Mouse (Mus musculus) embryonic stem cell, embryonic (primary cell): Measurements from ENCODE around the gene Plekhn1.

Source experiments
- CTCF ChIA-PET, 4 experiments: fragments of 300-600 bp in 2 of 4; fragments of 350-600 bp in 2 of 4; sonication (Branson Sonifier 250); formaldehyde crosslinking; loops; one replicate each; lab custom pipeline; 2022; ENCODE audit warnings: inconsistent platforms in 2 of 4; lab: Charles Lee
- POLR2A ChIA-PET, 4 experiments: fragments of 300-600 bp in 2 of 4; fragments of 350-600 bp in 2 of 4; sonication (Branson Sonifier 250); formaldehyde crosslinking; loops; one replicate each; lab custom pipeline; 2022; ENCODE audit warnings: antibody characterized with exemption in 4 of 4, inconsistent platforms in 1 of 4; lab: Charles Lee

The Plekhn1 gene

GRCm38 (mm10) chr4:156224276-156224675 lies 10.4 kb downstream of the Plekhn1 start:
- ChIA-PET CTCF (no interaction called here), POLR2A (interaction anchor here in 1 of 4 experiments (1.1 kb wide), 1 partner anchor 42 kb away, joined by 4 read pairs; no protein-coding TSS in a partner anchor)

GRCm38 (mm10) chr4:156219936-156220335 lies 14.7 kb downstream of the Plekhn1 start:
- POLR2A ChIA-PET = no interaction called here

GRCm38 (mm10) chr4:156217838-156218237 lies 16.8 kb downstream of the Plekhn1 start:
- CTCF ChIA-PET = no interaction called here
- POLR2A ChIA-PET = interaction anchor here in 2 of 4 experiments (1.4 to 1.9 kb wide), 4 partner anchors 17 to 35 kb away, joined by 5 to 6 read pairs (median 6); partner anchors contain the start of genes Noc2l (in 2 of the 2) and Plekhn1 (in 2 of the 2)

More at GRCm38 (mm10) chr4:156219936-156220335, 14.7 kb downstream of the Plekhn1 start:
- CTCF ChIA-PET = no interaction called here

- POLR2A ChIA-PET = interaction anchor here in 2 of 4 experiments (1.4 to 1.9 kb wide), 4 partner anchors 18 to 35 kb away, joined by 5 to 6 read pairs (median 6); partner anchors contain the start of genes Noc2l (in 2 of the 2) and Plekhn1 (in 2 of the 2)
Measured at GRCm38 (mm10) chr4:156217022-156217669, 17.5 kb downstream of the Plekhn1 start.

GRCm38 (mm10) chr4:156216196-156216595 lies 18.5 kb downstream of the Plekhn1 start:
- ChIA-PET POLR2A (interaction anchor here in 3 of 4 experiments (0.8 to 1.9 kb wide), 4 partner anchors 19 to 27 kb away, joined by 3 to 6 read pairs (median 6); partner anchors contain the start of genes Noc2l (in 2 of the 3) and Plekhn1 (in 2 of the 3)), CTCF (interaction anchor here in 1 of 4 experiments (0.6 kb wide), 1 partner anchor 18 kb away, joined by 3 read pairs; no protein-coding TSS in a partner anchor)

More at GRCm38 (mm10) chr4:156217022-156217669, 17.5 kb downstream of the Plekhn1 start:
- CTCF ChIA-PET = no interaction called here

GRCm38 (mm10) chr4:156215649-156216048 lies 19.0 kb downstream of the Plekhn1 start, which contains the start of gene Perm1:
Gene Perm1, plus strand, starts transcription at chr4:156215868.
- ChIA-PET POLR2A (interaction anchor here in 1 of 4 experiments (0.8 kb wide), 1 partner anchor 27 kb away, joined by 3 read pairs; no protein-coding TSS in a partner anchor), CTCF (interaction anchor here in 1 of 4 experiments (0.6 kb wide), 1 partner anchor 18 kb away, joined by 3 read pairs; no protein-coding TSS in a partner anchor)

- CTCF ChIA-PET = interaction anchor here in 1 of 4 experiments (0.7 kb wide), 1 partner anchor 31 kb away, joined by 3 read pairs; no protein-coding TSS in a partner anchor
- POLR2A ChIA-PET = interaction anchor here in 2 of 4 experiments (1.0 to 2.7 kb wide), 6 partner anchors 15 to 181 kb away, joined by 3 to 9 read pairs (median 4); partner anchors contain the start of gene Noc2l (in 2 of the 2)
Measured at GRCm38 (mm10) chr4:156213134-156213533, 21.5 kb downstream of the Plekhn1 start.

- CTCF ChIA-PET = no interaction called here
Measured at GRCm38 (mm10) chr4:156209963-156210635, 24.6 kb downstream of the Plekhn1 start.

GRCm38 (mm10) chr4:156208872-156209271 lies 25.8 kb downstream of the Plekhn1 start:
- POLR2A ChIA-PET = interaction anchor here in 1 of 4 experiments (1.2 to 2.0 kb wide), 2 partner anchors 8 to 19 kb away, joined by 3 to 4 read pairs; partner anchors contain the start of gene Isg15
- CTCF ChIA-PET = no interaction called here

More at GRCm38 (mm10) chr4:156209963-156210635, 24.6 kb downstream of the Plekhn1 start:
- POLR2A ChIA-PET = interaction anchor here in 3 of 4 experiments (0.6 to 2.0 kb wide), 4 partner anchors 18 to 244 kb away, joined by 3 to 4 read pairs (median 3); partner anchors contain the start of gene 9430015G10Rik (in 1 of the 3)

GRCm38 (mm10) chr4:156203413-156204131 lies 31.1 kb downstream of the Plekhn1 start:
- ChIA-PET POLR2A (interaction anchor here in 3 of 4 experiments (0.6 to 3.8 kb wide), 13 partner anchors 11 to 372 kb away, joined by 3 to 28 read pairs (median 5); partner anchors contain the start of genes Noc2l (in 2 of the 3) and 9430015G10Rik (in 1 of the 3)), CTCF (no interaction called here)

- CTCF ChIA-PET = no interaction called here
- POLR2A ChIA-PET = interaction anchor here in 3 of 4 experiments (1.0 to 3.8 kb wide), 12 partner anchors 10 to 135 kb away, joined by 3 to 28 read pairs (median 6); partner anchors contain the start of genes Noc2l (in 2 of the 3) and 9430015G10Rik (in 1 of the 3)
Measured at GRCm38 (mm10) chr4:156203001-156203412, 31.6 kb downstream of the Plekhn1 start, which contains the start of gene AW011738. Gene AW011738, plus strand, starts transcription at chr4:156203304.

GRCm38 (mm10) chr4:156202462-156202893 lies 32.2 kb downstream of the Plekhn1 start:
- ChIA-PET CTCF (no interaction called here), POLR2A (interaction anchor here in 2 of 4 experiments (0.9 to 3.8 kb wide), 9 partner anchors 10 to 135 kb away, joined by 3 to 28 read pairs (median 5); partner anchors contain the start of genes 9430015G10Rik (in 2 of the 2) and Noc2l (in 1 of the 2))

- CTCF ChIA-PET = interaction anchor here in 2 of 4 experiments (0.7 to 1.2 kb wide), 4 partner anchors 13 to 91 kb away, joined by 3 to 22 read pairs (median 4); partner anchors contain the start of gene 9430015G10Rik (in 1 of the 2)
- POLR2A ChIA-PET = interaction anchor here in 3 of 4 experiments (0.6 to 1.4 kb wide), 7 partner anchors 8 to 331 kb away, joined by 3 to 6 read pairs (median 5); partner anchors contain the start of genes Cptp (in 1 of the 3), Ints11 (in 1 of the 3) and Noc2l (in 1 of the 3)
Measured at GRCm38 (mm10) chr4:156200623-156201475, 33.8 kb downstream of the Plekhn1 start, which contains the start of gene Isg15. Gene Isg15, minus strand, starts transcription at chr4:156200818.

GRCm38 (mm10) chr4:156197829-156198205 lies 36.8 kb downstream of the Plekhn1 start:
- CTCF ChIA-PET = interaction anchor here in 2 of 4 experiments (0.6 to 1.0 kb wide), 2 partner anchors 9 to 18 kb away, joined by 3 read pairs; partner anchors contain the start of gene Perm1 (in 1 of the 2)

GRCm38 (mm10) chr4:156197131-156197828 lies 37.4 kb downstream of the Plekhn1 start, which contains the start of gene Agrn:
Gene Agrn, minus strand, starts transcription at chr4:156197488.
- CTCF ChIA-PET = interaction anchor here in 2 of 4 experiments (0.6 to 1.0 kb wide), 2 partner anchors 8 to 18 kb away, joined by 3 read pairs; partner anchors contain the start of gene Perm1 (in 1 of the 2)
- POLR2A ChIA-PET = interaction anchor here (0.6 to 9.9 kb wide), 29 partner anchors 8 to 306 kb away, joined by 3 to 104 read pairs (median 4); partner anchors contain the start of genes 9430015G10Rik (in 2 of the 4), Noc2l (in 2 of the 4), Acap3 (in 1 of the 4) and Pusl1 (in 1 of the 4)

More at GRCm38 (mm10) chr4:156197829-156198205, 36.8 kb downstream of the Plekhn1 start:
- POLR2A ChIA-PET = interaction anchor here (0.6 to 9.9 kb wide), 29 partner anchors 9 to 306 kb away, joined by 3 to 104 read pairs (median 4); partner anchors contain the start of genes 9430015G10Rik (in 2 of the 4), Noc2l (in 2 of the 4), Acap3 (in 1 of the 4) and Pusl1 (in 1 of the 4)
